Mouse (Mus musculus) heart, embryonic 12.5 days (tissue): ENCODE measurements around the gene Fndc4. TPM values are rescaled to one million over a fixed set of nuclear protein-coding genes. Genes with fewer than 3 reads are reported as not detected.

Experiments used
- ATAC-seq: fragments of 200-750 bp; cut with Nextera tagmentation; 2 replicates; pipeline ENCODE4 v1.8.0; 2017; ENCODE audit warnings: moderate TSS enrichment, moderate library complexity; ENCODE audit not compliant: insufficient number of reproducible peaks, low FRiP score
- H3K27ac ChIP-seq: fragments of 300-500 bp; sonication (generic); 2 replicates; pipeline ENCODE4 v1.5.1; 2016; ENCODE audit warnings: mild to moderate bottlenecking, moderate library complexity; ENCODE audit not compliant: poor library complexity, severe bottlenecking
- H3K27me3 ChIP-seq: fragments of 300-500 bp; sonication (generic); replicated peaks from 2 replicates; pipeline ENCODE4 v1.6.1; 2016; ENCODE audit warnings: mild to moderate bottlenecking, moderate library complexity
- H3K36me3 ChIP-seq: fragments of 300-500 bp; sonication (generic); 2 replicates; pipeline ENCODE4 v1.6.1; 2016; ENCODE audit warnings: mild to moderate bottlenecking, moderate library complexity
- H3K4me1 ChIP-seq: fragments of 300-500 bp; sonication (generic); replicated peaks from 2 replicates; pipeline ENCODE4 v1.6.1; 2016; ENCODE audit warnings: mild to moderate bottlenecking
- H3K4me2 ChIP-seq: fragments of 300-500 bp; sonication (generic); 2 replicates; pipeline ENCODE4 v1.6.1; 2016; ENCODE audit warnings: mild to moderate bottlenecking, moderate library complexity
- H3K4me3 ChIP-seq: fragments of 300-500 bp; sonication (generic); 2 replicates; pipeline ENCODE4 v1.5.1; 2016; ENCODE audit warnings: mild to moderate bottlenecking
- H3K9ac ChIP-seq: fragments of 300-500 bp; sonication (generic); 2 replicates; pipeline ENCODE4 v1.6.1; 2016; ENCODE audit warnings: mild to moderate bottlenecking, moderate library complexity
- H3K9me3 ChIP-seq: fragments of 300-500 bp; sonication (generic); replicated peaks from 2 replicates; pipeline ENCODE4 v1.6.1; 2016; ENCODE audit warnings: mild to moderate bottlenecking, moderate library complexity
- WGBS: fragments of 180-500 bp; shearing (Covaris S2); methylation state at CpG from one replicate; pipeline ENCODE4 v1.1.7; 2016; 5-methylcytosine and 5-hydroxymethylcytosine counted together
- polyA plus RNA-seq: library from polyadenylated mRNA; unstranded; fragments of >200 nt; fragmentation: Nextera tagmentation; extraction: Ambion mirVana; gene quantifications from 2 replicates; pipeline ENCODE4 v1.2.1, GENCODE M21; 2016

Gene Fndc4
- 25.8 and 32.3 TPM in 2 replicates for polyA plus RNA-seq

DNA sequence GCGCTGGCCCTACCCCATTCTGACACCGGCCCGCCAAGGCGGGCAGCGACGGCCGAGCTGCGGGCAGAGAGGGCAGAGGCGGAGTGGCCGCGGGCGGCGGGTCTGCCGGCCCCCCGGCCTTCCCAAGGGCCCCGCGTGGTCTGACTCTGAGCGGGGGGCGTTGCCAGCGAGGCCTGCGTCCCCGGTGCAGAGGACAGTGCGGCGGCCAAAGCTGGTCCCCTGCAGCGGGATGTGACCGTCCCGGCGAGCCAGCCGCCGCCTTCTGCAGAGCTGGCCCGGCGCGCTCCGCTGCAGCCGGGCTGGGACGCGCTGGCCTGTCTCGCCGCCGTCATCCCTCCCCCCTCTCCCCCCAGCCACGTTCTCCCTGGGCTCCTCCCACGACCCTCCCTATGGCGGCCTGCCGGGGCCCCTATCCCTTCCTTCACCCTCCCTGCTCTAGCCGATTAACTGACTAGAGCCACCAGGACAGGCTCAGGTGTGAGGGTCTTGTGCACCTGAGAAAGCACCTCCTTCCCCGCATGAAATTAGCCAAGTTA lies at the start of gene Fndc4:
Gene Fndc4 (minus strand): TSS at position 475 of the 536 bp plus-strand sequence.
- Histone ChIP-seq H3K9ac (peak within 1 kb of the TSS; percentile 96), H3K4me3 (peak within 1 kb of the TSS; percentile 86), H3K4me1 (peaks cover 16% of the 10 kb centered on the region), H3K4me2 (peak within 1 kb of the TSS; percentile 99), H3K27me3 (no peaks in the 10 kb centered on the region), H3K36me3 (peaks cover 8% of the 10 kb centered on the region), H3K9me3 (no peaks in the 10 kb centered on the region), H3K27ac (peak within 1 kb of the TSS; percentile 49)
- under 1% methylated on average over 46 of the region's 46 CpGs for WGBS
- ATAC-seq: peak; percentile 30

DNA sequence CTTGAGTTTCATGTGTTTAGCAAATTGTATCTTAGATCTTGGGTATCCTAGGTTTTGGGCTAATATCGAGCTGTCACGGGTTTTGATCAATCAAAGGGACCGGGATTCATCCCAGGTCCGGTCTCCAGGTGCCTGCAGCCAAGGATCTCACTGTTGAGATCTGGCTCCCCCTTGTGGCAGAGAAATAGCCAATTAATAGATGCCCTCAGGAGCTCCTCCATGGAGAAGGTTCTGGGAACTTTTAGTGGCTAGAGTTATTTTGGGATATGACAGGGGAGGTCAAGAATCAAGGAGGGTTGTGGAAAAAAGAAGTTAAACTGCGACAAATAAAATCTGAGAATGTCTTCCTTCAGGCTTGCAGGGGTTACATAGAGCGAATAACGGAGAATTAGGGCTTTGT lies 32.4 kb upstream of the Fndc4 start:
- H3K4me1 ChIP-seq: no peaks in the 10 kb centered on the region
- 29% methylated on average over 7 of the region's 7 CpGs for whole genome bisulfite sequencing
- H3K27me3 ChIP-seq: 0 out of 2 replicates have a peak, but pooled peaks cover 3% of the 10 kb centered on the region
- no peak overlapping the region for H3K4me3 ChIP-seq
- no peak overlapping the region for H3K4me2 ChIP-seq
- no peak overlapping the region for H3K9ac ChIP-seq
- no peak for ATAC-seq
- H3K9me3 ChIP-seq: peaks cover 10% of the 10 kb centered on the region
- H3K27ac ChIP-seq: no peak overlapping the region
- no peaks in the 10 kb centered on the region for H3K36me3 ChIP-seq

DNA sequence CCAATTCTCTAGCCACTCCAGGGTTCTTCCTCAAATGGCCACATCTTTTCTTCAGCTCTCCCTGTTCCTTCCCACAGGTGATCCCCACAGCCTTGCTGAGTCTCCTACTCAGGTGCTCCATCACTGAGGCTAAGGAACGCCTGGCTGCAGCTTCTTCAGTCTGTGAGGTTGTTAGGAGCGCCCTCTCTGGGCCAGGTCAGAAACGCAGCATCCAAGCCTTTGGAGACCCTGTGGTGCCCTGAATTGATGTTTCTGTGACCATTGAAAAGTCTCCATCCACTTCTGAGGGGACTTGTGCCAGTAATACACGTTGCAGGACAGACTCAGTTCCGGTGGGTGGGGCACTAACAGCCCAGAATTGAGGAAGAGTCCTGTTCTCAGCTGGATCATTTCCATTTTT lies 31.0 kb upstream of the Fndc4 start:
- no peak overlapping the region for H3K4me3 ChIP-seq
- H3K27me3 ChIP-seq: 0 out of 2 replicates have a peak, but pooled peaks cover 3% of the 10 kb centered on the region
- no peak for ATAC-seq
- no peak overlapping the region for H3K4me2 ChIP-seq
- H3K9ac ChIP-seq: no peak overlapping the region
- H3K4me1 ChIP-seq: no peaks in the 10 kb centered on the region
- H3K36me3 ChIP-seq: no peaks in the 10 kb centered on the region
- no peak overlapping the region for H3K27ac ChIP-seq
- H3K9me3 ChIP-seq: no peaks in the 10 kb centered on the region
- 15% methylated on average over 5 of the region's 5 CpGs for WGBS

DNA sequence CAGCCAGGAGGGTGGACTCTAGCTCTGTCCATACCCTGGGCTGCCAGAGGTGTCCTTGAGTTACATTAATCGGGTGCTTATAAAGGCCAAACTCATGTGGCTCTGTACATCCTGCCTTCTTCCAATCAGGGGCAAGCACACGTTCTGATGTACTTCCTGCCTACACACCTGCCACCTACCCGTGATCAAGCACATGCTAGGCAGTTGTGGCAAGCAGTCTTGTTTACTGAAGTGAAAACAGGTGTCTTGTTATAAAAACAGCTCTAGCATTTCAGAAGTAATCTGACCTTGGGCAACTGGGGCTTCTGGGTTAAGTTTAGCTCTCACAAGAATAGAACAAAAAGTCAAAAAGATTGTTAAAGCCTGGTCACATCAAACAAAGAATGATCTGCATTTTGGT lies 28.2 kb upstream of the Fndc4 start:
- Histone ChIP-seq H3K4me3 (no peak overlapping the region), H3K36me3 (no peaks in the 10 kb centered on the region), H3K4me2 (no peak overlapping the region), H3K27ac (no peak overlapping the region), H3K4me1 (no peaks in the 10 kb centered on the region), H3K27me3 (0 out of 2 replicates have a peak, but pooled peaks cover 3% of the 10 kb centered on the region), H3K9ac (no peak overlapping the region), H3K9me3 (no peaks in the 10 kb centered on the region; the same call in 1 of the 2 replicates)
- ATAC-seq: no peak
- 53% methylated on average over 3 of the region's 3 CpGs for WGBS

DNA sequence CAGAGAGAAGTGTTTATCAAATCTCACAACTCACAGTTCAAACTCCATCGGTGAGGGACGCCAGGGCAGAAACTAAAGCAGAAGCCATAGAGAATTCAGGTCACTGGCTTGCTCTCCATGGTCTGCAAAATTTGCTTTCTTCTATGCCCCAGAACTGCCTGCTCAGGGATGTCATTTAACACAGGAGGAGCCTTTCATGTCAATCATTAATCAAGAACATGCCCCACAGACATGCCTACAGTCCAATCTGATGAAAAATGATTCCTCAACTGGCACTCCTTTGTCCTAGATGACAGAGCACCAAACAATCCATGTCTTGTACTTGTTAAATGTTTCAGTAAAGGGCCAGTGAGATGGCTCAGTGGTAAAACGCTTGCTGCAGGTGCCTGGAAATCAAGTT lies 26.9 kb upstream of the Fndc4 start:
- no peak overlapping the region for H3K27ac ChIP-seq
- no peak overlapping the region for H3K4me2 ChIP-seq
- H3K9ac ChIP-seq: no peak overlapping the region
- H3K36me3 ChIP-seq: no peaks in the 10 kb centered on the region
- no peaks in the 10 kb centered on the region for H3K4me1 ChIP-seq
- ATAC-seq: no peak
- no peaks in the 10 kb centered on the region; the same call in 1 of the 2 replicates for H3K9me3 ChIP-seq
- 80% methylated on average over 3 of the region's 3 CpGs for WGBS
- H3K27me3 ChIP-seq: 0 out of 2 replicates have a peak, but pooled peaks cover 3% of the 10 kb centered on the region
- no peak overlapping the region for H3K4me3 ChIP-seq

DNA sequence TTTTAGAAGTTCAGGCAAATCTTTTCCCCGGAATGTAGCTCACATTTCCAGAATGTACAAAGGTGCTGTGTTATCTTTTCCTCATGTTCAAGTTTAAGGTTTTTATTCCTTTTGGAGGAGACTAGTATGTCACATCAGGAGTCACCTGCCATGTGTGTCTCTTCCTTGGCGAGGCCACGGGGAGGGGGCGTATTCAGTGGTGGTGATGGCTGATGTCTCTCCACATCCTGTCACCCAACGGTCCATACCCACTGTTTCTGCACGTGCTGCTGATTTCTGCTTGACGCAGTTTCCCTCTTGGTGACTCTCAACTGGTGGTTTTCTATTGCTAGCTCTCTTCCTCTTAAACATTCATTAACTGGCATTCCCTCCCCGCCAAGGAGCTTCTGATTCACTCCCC lies 16.9 kb upstream of the Fndc4 start:
- no peaks in the 10 kb centered on the region for H3K4me1 ChIP-seq
- peaks cover 13% of the 10 kb centered on the region; the same call in 1 of the 2 replicates for H3K27me3 ChIP-seq
- no peaks in the 10 kb centered on the region for H3K9me3 ChIP-seq
- no peak overlapping the region for H3K27ac ChIP-seq
- 80% methylated on average over 8 of the region's 8 CpGs for WGBS
- no peaks in the 10 kb centered on the region for H3K36me3 ChIP-seq
- no peak overlapping the region for H3K9ac ChIP-seq
- H3K4me3 ChIP-seq: no peak overlapping the region
- H3K4me2 ChIP-seq: no peak overlapping the region
- ATAC-seq: no peak

DNA sequence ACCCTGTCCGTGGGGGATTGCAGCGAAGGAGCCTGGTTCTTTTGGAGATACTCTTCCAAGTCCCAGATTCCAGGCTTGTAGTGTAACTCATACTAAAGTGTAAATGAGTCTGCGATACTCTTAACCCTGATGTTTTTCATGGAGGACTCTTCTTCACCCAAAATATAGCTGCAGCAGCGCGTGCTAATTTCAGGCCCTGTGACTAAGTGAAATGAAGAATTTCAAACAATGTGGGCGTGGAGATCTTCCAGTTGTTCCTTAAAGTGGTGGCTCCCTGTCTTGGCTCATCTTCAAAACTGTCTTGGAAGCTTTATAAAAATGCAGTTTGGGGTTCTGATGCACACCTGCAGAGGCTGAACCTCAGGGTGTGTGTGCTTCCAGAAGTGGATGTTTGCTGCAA lies 7.2 kb upstream of the Fndc4 start:
- H3K9me3 ChIP-seq: 0 out of 2 replicates have a peak, but pooled peaks cover 2% of the 10 kb centered on the region
- ATAC-seq: no peak

DNA sequence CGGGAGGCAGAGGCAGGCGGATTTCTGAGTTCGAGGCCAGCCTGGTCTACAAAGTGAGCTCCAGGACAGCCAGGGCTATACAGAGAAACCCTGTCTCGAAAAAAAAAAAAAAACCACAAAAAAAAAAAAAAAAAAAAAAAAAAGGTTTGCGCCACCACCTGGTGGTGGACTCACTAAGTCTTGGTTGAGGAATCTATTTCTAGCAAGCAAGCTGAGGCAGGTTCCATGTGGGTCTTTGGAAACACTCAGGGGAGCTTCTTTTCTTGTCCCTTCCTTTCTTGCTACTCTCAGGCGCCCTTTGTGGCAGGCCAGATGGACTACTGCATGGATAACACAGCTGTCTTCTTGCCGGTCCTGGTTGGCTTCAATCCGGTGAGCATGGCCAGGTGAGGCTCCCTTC lies 6.0 kb upstream of the Fndc4 start:
- H3K4me2 ChIP-seq: no peak overlapping the region
- H3K9me3 ChIP-seq: 0 out of 2 replicates have a peak, but pooled peaks cover 2% of the 10 kb centered on the region
- H3K27me3 ChIP-seq: no peaks in the 10 kb centered on the region
- H3K4me1 ChIP-seq: no peaks in the 10 kb centered on the region
- no peak for ATAC-seq
- WGBS: 60% methylated on average over 8 of the region's 8 CpGs
- H3K36me3 ChIP-seq: no peaks in the 10 kb centered on the region
- no peak overlapping the region for H3K9ac ChIP-seq
- no peak overlapping the region for H3K4me3 ChIP-seq
- H3K27ac ChIP-seq: no peak overlapping the region

More for the DNA sequence above, 7.2 kb upstream of the Fndc4 start:
- Histone ChIP-seq H3K36me3 (no peaks in the 10 kb centered on the region), H3K4me3 (no peak overlapping the region), H3K27ac (no peak overlapping the region), H3K27me3 (no peaks in the 10 kb centered on the region), H3K4me1 (no peaks in the 10 kb centered on the region), H3K9ac (no peak overlapping the region), H3K4me2 (no peak overlapping the region)
- WGBS: 81% methylated on average over 6 of the region's 6 CpGs

DNA sequence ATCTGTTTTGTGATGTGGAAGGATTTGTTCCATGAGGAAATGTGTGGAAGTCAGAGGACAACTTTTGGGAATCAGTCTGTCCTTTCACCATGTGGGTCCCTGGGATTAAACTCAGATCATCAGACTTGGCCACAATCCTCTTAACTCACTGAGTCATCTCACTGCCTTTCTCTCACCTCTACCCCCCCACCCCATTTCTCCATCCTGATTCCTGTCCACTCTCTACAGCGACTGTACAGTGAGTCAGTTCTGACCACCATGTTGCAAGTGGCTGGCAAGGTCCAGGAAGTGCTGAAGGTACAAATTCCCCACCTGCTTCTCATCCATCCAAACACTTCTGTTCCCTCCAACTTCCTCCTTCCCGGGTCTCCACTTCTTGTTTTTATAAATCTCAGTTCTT lies 2.6 kb upstream of the Fndc4 start:
- no peak for ATAC-seq
- Histone ChIP-seq H3K4me3 (no peak overlapping the region), H3K27ac (no peak overlapping the region), H3K4me2 (no peak overlapping the region), H3K27me3 (no peaks in the 10 kb centered on the region), H3K4me1 (peaks cover 11% of the 10 kb centered on the region), H3K36me3 (no peaks in the 10 kb centered on the region; the same call in 1 of the 2 replicates), H3K9ac (no peak overlapping the region), H3K9me3 (no peaks in the 10 kb centered on the region)
- 52% methylated on average over 2 of the region's 2 CpGs for whole genome bisulfite sequencing

DNA sequence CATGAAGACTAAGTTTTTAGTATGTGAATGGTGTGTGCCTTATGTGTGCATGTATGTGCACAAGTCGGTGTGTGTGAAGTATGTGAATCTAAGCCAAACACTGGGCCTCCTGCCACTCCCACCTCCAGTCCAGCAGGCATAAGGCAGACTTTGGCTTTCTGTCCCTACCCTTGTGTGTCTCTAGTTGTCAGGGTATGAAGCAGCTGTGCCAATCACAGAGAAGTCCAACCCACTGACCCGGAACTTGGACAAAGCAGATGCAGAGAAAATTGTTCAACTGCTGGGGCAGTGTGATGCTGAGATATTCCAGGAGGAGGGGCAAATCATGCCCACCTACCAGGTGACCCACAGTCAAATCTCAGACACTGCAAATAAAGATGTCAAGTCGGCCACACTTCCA lies 2.1 kb upstream of the Fndc4 start:
- H3K9me3 ChIP-seq: no peaks in the 10 kb centered on the region
- ATAC-seq: no peak
- no peak overlapping the region for H3K4me3 ChIP-seq
- H3K9ac ChIP-seq: no peak overlapping the region
- H3K27me3 ChIP-seq: no peaks in the 10 kb centered on the region
- no peak overlapping the region for H3K4me2 ChIP-seq
- peaks cover 11% of the 10 kb centered on the region for H3K4me1 ChIP-seq
- 75% methylated on average over 3 of the region's 3 CpGs for WGBS
- no peak overlapping the region for H3K27ac ChIP-seq
- peaks cover 3% of the 10 kb centered on the region for H3K36me3 ChIP-seq

DNA sequence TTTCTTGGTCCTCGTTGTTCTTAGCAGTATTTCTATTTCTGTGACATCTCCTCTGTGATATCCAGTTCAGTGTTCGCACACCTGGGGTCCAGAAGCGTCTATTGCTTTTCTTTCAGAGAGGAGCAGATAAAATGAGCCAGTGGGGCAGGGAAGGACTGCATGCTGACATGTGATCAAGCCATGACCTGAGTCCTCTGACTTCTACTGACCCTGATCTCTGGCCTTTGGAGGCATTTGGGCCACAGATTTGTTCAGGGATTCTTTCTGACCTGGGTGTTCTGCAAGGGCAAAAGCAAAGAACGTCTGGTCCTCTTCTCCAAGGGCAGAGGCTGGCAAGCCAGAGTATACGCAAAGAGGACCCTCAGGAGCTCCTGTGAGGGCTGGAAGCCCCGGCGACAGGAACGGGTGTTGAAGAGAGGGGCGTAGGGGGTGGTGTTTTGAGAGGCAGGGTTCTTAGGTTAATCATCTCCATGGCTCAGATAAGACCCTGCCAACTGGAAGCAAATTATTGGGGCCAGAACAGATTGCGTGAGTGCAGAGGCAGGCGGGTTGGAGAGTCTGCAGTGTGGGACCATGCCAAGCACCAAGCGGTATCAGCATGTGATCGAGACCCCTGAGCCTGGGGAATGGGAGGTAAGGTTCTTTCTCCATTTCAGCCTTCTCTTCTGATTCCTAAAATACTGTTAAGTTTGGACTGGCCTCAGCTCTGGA lies 1.3 kb upstream of the Fndc4 start, which contains the start of gene Gckr:
Gene Gckr (plus strand): TSS at position 397 of the 711 bp plus-strand sequence.
- ATAC-seq: no peak
- Histone ChIP-seq H3K27ac (no peak within 1 kb of the TSS), H3K9ac (no peak within 1 kb of the TSS), H3K36me3 (peaks cover 8% of the 10 kb centered on the region), H3K27me3 (no peaks in the 10 kb centered on the region), H3K4me3 (no peak within 1 kb of the TSS), H3K4me2 (no peak within 1 kb of the TSS; the same call in 1 of the 2 replicates), H3K9me3 (no peaks in the 10 kb centered on the region), H3K4me1 (peaks cover 11% of the 10 kb centered on the region)
- WGBS: 42% methylated on average over 13 of the region's 13 CpGs
